Mouse (Mus musculus): ENCODE results near the gene Fam19a2.
A peak's percentile ranks its signal among the peaks of the same experiment; 100 is the strongest.

Gene Fam19a2

GRCm38 (mm10) chr10:123572342-123573070 is 308.7 kb downstream of the Fam19a2 start:
- no peak for DNase-seq

GRCm38 (mm10) chr10:123577823-123578222 is 314.0 kb downstream of the Fam19a2 start:
- DNase-seq = no peak

GRCm38 (mm10) chr10:123579012-123579411 is 315.2 kb downstream of the Fam19a2 start:
- no peak for DNase-seq

- no peak for DNase-seq
Observed at GRCm38 (mm10) chr10:123595043-123595442, 331.2 kb downstream of the Fam19a2 start.

GRCm38 (mm10) chr10:123597059-123597458 is 333.3 kb downstream of the Fam19a2 start:
- DNase-seq = no peak

- peak; percentile 29 for DNase-seq
Observed at GRCm38 (mm10) chr10:123605671-123606070, 341.9 kb downstream of the Fam19a2 start.

GRCm38 (mm10) chr10:123626691-123627090 is 362.9 kb downstream of the Fam19a2 start:
- no peak for DNase-seq

- DNase-seq = no peak
Observed at GRCm38 (mm10) chr10:123629248-123629744, 365.5 kb downstream of the Fam19a2 start.

GRCm38 (mm10) chr10:123632029-123632428 is 368.2 kb downstream of the Fam19a2 start:
- no peak for DNase-seq

GRCm38 (mm10) chr10:123636655-123637054 is 372.9 kb downstream of the Fam19a2 start:
- DNase-seq = no peak

- DNase-seq = no peak
Observed at GRCm38 (mm10) chr10:123637496-123637895, 373.7 kb downstream of the Fam19a2 start.

- DNase-seq = no peak
Observed at GRCm38 (mm10) chr10:123645568-123645967, 381.8 kb downstream of the Fam19a2 start.

GRCm38 (mm10) chr10:123671208-123671607 is 407.4 kb downstream of the Fam19a2 start:
- DNase-seq = no peak

- DNase-seq = no peak
Observed at GRCm38 (mm10) chr10:123678284-123678864, 414.6 kb downstream of the Fam19a2 start.

GRCm38 (mm10) chr10:123682718-123683255 is 419.0 kb downstream of the Fam19a2 start:
- no peak for DNase-seq

GRCm38 (mm10) chr10:123692186-123692925 is 428.6 kb downstream of the Fam19a2 start:
- DNase-seq = no peak

GRCm38 (mm10) chr10:123692926-123693224 is 429.1 kb downstream of the Fam19a2 start:
- DNase-seq = no peak

GRCm38 (mm10) chr10:123702595-123702994 is 438.8 kb downstream of the Fam19a2 start:
- no peak for DNase-seq

GRCm38 (mm10) chr10:123707026-123707425 is 443.2 kb downstream of the Fam19a2 start:
- no peak for DNase-seq

GRCm38 (mm10) chr10:123710738-123711137 is 446.9 kb downstream of the Fam19a2 start:
- no peak for DNase-seq

GRCm38 (mm10) chr10:123721952-123722460 is 458.2 kb downstream of the Fam19a2 start:
- DNase-seq = no peak

- no peak for DNase-seq
Observed at GRCm38 (mm10) chr10:123723641-123724040, 459.8 kb downstream of the Fam19a2 start.

GRCm38 (mm10) chr10:123748317-123748716 is 484.5 kb downstream of the Fam19a2 start:
- DNase-seq = no peak
